Mouse (Mus musculus) midbrain, embryonic 13.5 days (tissue): Measurements from ENCODE around the gene Commd9. TPM values are rescaled to one million over a fixed set of nuclear protein-coding genes. Genes with fewer than 3 reads are reported as not detected.
A peak's percentile ranks its signal among the peaks of the same experiment; 100 is the strongest.

Experiments
- ATAC-seq: fragments of 200-750 bp; cut with Nextera tagmentation; 2 replicates; pipeline ENCODE4 v1.8.0; 2017; ENCODE audit warnings: mild to moderate bottlenecking, moderate TSS enrichment, moderate library complexity
- H3K27ac ChIP-seq: fragments of 300-500 bp; sonication (generic); 2 replicates; pipeline ENCODE4 v1.5.1; 2015; ENCODE audit warnings: inconsistent platforms, mild to moderate bottlenecking, moderate library complexity
- H3K27me3 ChIP-seq: fragments of 300-500 bp; sonication (generic); 2 replicates; pipeline ENCODE4 v1.6.1; 2015; ENCODE audit warnings: mild to moderate bottlenecking, inconsistent platforms
- H3K36me3 ChIP-seq: fragments of 300-500 bp; sonication (generic); 2 replicates; pipeline ENCODE4 v1.6.1; 2015; ENCODE audit warnings: mild to moderate bottlenecking, inconsistent platforms
- H3K4me1 ChIP-seq: fragments of 300-500 bp; sonication (generic); replicated peaks from 2 replicates; pipeline ENCODE4 v1.6.1; 2015; ENCODE audit warnings: inconsistent platforms
- H3K4me2 ChIP-seq: fragments of 300-500 bp; sonication (generic); replicated peaks from 2 replicates; pipeline ENCODE4 v1.6.1; 2015; ENCODE audit warnings: moderate library complexity, mild to moderate bottlenecking, inconsistent platforms
- H3K4me3 ChIP-seq: fragments of 300-500 bp; sonication (generic); replicated peaks from 2 replicates; pipeline ENCODE4 v1.5.1; 2015; ENCODE audit warnings: mild to moderate bottlenecking, inconsistent platforms
- H3K9ac ChIP-seq: fragments of 300-500 bp; sonication (generic); replicated peaks from 2 replicates; pipeline ENCODE4 v1.6.1; 2015; ENCODE audit warnings: mild to moderate bottlenecking, inconsistent platforms
- H3K9me3 ChIP-seq: fragments of 300-500 bp; sonication (generic); 2 replicates; pipeline ENCODE4 v1.6.1; 2016; ENCODE audit warnings: mild to moderate bottlenecking, inconsistent platforms
- WGBS: fragments of 180-500 bp; shearing (Covaris S2); methylation state at CpG from one replicate; pipeline ENCODE4 v1.1.7; 2015; 5-methylcytosine and 5-hydroxymethylcytosine counted together
- polyA plus RNA-seq: library from polyadenylated mRNA; unstranded; fragments of >200 nt; fragmentation: Nextera tagmentation; extraction: Ambion mirVana; gene quantifications from 2 replicates; pipeline ENCODE4 v1.2.1, GENCODE M21; 2015

Gene Commd9
- 103 and 106 TPM in 2 replicates for polyA plus RNA-seq

GRCm38 (mm10) chr2:101885768-101886438 is at the start of gene Commd9:
Gene Commd9 (plus strand): TSS chr2:101886247.
- ATAC-seq: peak; percentile 97
- peaks cover 23% of the 10 kb centered on the region for H3K4me1 ChIP-seq
- H3K4me2 ChIP-seq: peak within 1 kb of the TSS; percentile 78
- H3K9me3 ChIP-seq: no peaks in the 10 kb centered on the region
- H3K27ac ChIP-seq: peak within 1 kb of the TSS; percentile 60
- peak within 1 kb of the TSS; percentile 82 for H3K9ac ChIP-seq
- peak within 1 kb of the TSS; percentile 79 for H3K4me3 ChIP-seq
- H3K27me3 ChIP-seq: no peaks in the 10 kb centered on the region
- H3K36me3 ChIP-seq: no peaks in the 10 kb centered on the region
- 12% methylated on average over 22 of the region's 22 CpGs for WGBS

GRCm38 (mm10) chr2:101842756-101843155 is 43.3 kb upstream of the Commd9 start:
- Histone ChIP-seq H3K4me3 (no peak overlapping the region), H3K9me3 (no peaks in the 10 kb centered on the region), H3K4me1 (no peaks in the 10 kb centered on the region), H3K9ac (no peak overlapping the region), H3K27ac (no peak overlapping the region), H3K4me2 (no peak overlapping the region), H3K27me3 (no peaks in the 10 kb centered on the region), H3K36me3 (no peaks in the 10 kb centered on the region)
- 86% methylated on average over 7 of the region's 7 CpGs for WGBS
- ATAC-seq: no peak

GRCm38 (mm10) chr2:101854792-101855191 is 31.3 kb upstream of the Commd9 start:
- Histone ChIP-seq H3K4me1 (no peaks in the 10 kb centered on the region), H3K4me2 (no peak overlapping the region), H3K36me3 (no peaks in the 10 kb centered on the region), H3K27me3 (no peaks in the 10 kb centered on the region), H3K27ac (no peak overlapping the region), H3K9ac (no peak overlapping the region), H3K9me3 (no peaks in the 10 kb centered on the region), H3K4me3 (no peak overlapping the region)
- 75% methylated on average over 7 of the region's 7 CpGs for WGBS
- ATAC-seq: no peak

- H3K4me2 ChIP-seq: no peak overlapping the region
- no peaks in the 10 kb centered on the region for H3K27me3 ChIP-seq
- ATAC-seq: no peak
- H3K36me3 ChIP-seq: no peaks in the 10 kb centered on the region
- H3K4me3 ChIP-seq: no peak overlapping the region
- no peak overlapping the region for H3K27ac ChIP-seq
- no peak overlapping the region for H3K9ac ChIP-seq
- no peaks in the 10 kb centered on the region for H3K4me1 ChIP-seq
- no peaks in the 10 kb centered on the region for H3K9me3 ChIP-seq
- 87% methylated on average over 9 of the region's 9 CpGs for WGBS
Measured at GRCm38 (mm10) chr2:101856174-101856573, 29.9 kb upstream of the Commd9 start.

GRCm38 (mm10) chr2:101860920-101861485 is 25.0 kb upstream of the Commd9 start:
- H3K4me1 ChIP-seq: no peaks in the 10 kb centered on the region
- 89% methylated on average over 3 of the region's 3 CpGs for WGBS
- ATAC-seq: no peak
- H3K9ac ChIP-seq: no peak overlapping the region
- H3K27me3 ChIP-seq: no peaks in the 10 kb centered on the region
- H3K4me3 ChIP-seq: no peak overlapping the region
- no peaks in the 10 kb centered on the region for H3K9me3 ChIP-seq
- H3K4me2 ChIP-seq: no peak overlapping the region
- H3K36me3 ChIP-seq: no peaks in the 10 kb centered on the region
- H3K27ac ChIP-seq: no peak overlapping the region

- Histone ChIP-seq H3K27ac (no peak overlapping the region), H3K9ac (no peak overlapping the region), H3K4me3 (no peak overlapping the region), H3K4me2 (no peak overlapping the region), H3K4me1 (no peaks in the 10 kb centered on the region), H3K9me3 (no peaks in the 10 kb centered on the region), H3K36me3 (no peaks in the 10 kb centered on the region), H3K27me3 (no peaks in the 10 kb centered on the region)
- ATAC-seq: no peak
- 82% methylated on average over 15 of the region's 15 CpGs for WGBS
Measured at GRCm38 (mm10) chr2:101862219-101863123, 23.6 kb upstream of the Commd9 start.

- no peak overlapping the region for H3K4me2 ChIP-seq
- no peak overlapping the region for H3K4me3 ChIP-seq
- ATAC-seq: no peak
- 89% methylated on average over 4 of the region's 4 CpGs for WGBS
- no peaks in the 10 kb centered on the region for H3K9me3 ChIP-seq
- no peaks in the 10 kb centered on the region for H3K4me1 ChIP-seq
- no peaks in the 10 kb centered on the region for H3K27me3 ChIP-seq
- no peak overlapping the region for H3K27ac ChIP-seq
- no peak overlapping the region for H3K9ac ChIP-seq
- no peaks in the 10 kb centered on the region for H3K36me3 ChIP-seq
Measured at GRCm38 (mm10) chr2:101868683-101869082, 17.4 kb upstream of the Commd9 start.

GRCm38 (mm10) chr2:101871179-101871578 is 14.9 kb upstream of the Commd9 start:
- Histone ChIP-seq H3K36me3 (no peaks in the 10 kb centered on the region), H3K9ac (no peak overlapping the region), H3K4me2 (no peak overlapping the region), H3K4me3 (no peak overlapping the region), H3K4me1 (no peaks in the 10 kb centered on the region), H3K27ac (no peak overlapping the region), H3K27me3 (no peaks in the 10 kb centered on the region), H3K9me3 (no peaks in the 10 kb centered on the region)
- no peak for ATAC-seq
- WGBS: 31% methylated on average over 14 of the region's 14 CpGs

GRCm38 (mm10) chr2:101881471-101882162 is 4.4 kb upstream of the Commd9 start:
- H3K9me3 ChIP-seq: no peaks in the 10 kb centered on the region
- 92% methylated on average over 9 of the region's 9 CpGs for WGBS

GRCm38 (mm10) chr2:101882998-101883397 is 3.0 kb upstream of the Commd9 start, which contains the start of gene Prr5l:
Gene Prr5l (minus strand): TSS chr2:101883027.
- 29% methylated on average over 3 of the region's 3 CpGs for WGBS
- Histone ChIP-seq H3K9me3 (no peaks in the 10 kb centered on the region), H3K4me1 (peaks cover 16% of the 10 kb centered on the region), H3K9ac (no peak within 1 kb of the TSS), H3K4me3 (no peak within 1 kb of the TSS), H3K4me2 (no peak within 1 kb of the TSS), H3K27me3 (no peaks in the 10 kb centered on the region), H3K27ac (no peak within 1 kb of the TSS), H3K36me3 (no peaks in the 10 kb centered on the region)
- no peak for ATAC-seq

More at GRCm38 (mm10) chr2:101881471-101882162, 4.4 kb upstream of the Commd9 start:
- peaks cover 2% of the 10 kb centered on the region for H3K4me1 ChIP-seq
- no peak for ATAC-seq
- H3K9ac ChIP-seq: no peak overlapping the region
- H3K36me3 ChIP-seq: no peaks in the 10 kb centered on the region
- 0 out of 2 replicates have a peak, but pooled peaks cover 3% of the 10 kb centered on the region for H3K27me3 ChIP-seq
- no peak overlapping the region for H3K4me3 ChIP-seq
- H3K4me2 ChIP-seq: no peak overlapping the region
- H3K27ac ChIP-seq: no peak overlapping the region

- H3K27me3 ChIP-seq: no peaks in the 10 kb centered on the region
- H3K4me2 ChIP-seq: no peak overlapping the region
- WGBS: 97% methylated on average over 2 of the region's 2 CpGs
- H3K9me3 ChIP-seq: no peaks in the 10 kb centered on the region
- no peaks in the 10 kb centered on the region for H3K36me3 ChIP-seq
- H3K4me1 ChIP-seq: peaks cover 18% of the 10 kb centered on the region
- no peak overlapping the region for H3K4me3 ChIP-seq
- no peak for ATAC-seq
- no peak overlapping the region for H3K27ac ChIP-seq
- H3K9ac ChIP-seq: no peak overlapping the region
Measured at GRCm38 (mm10) chr2:101884286-101884685, 1.8 kb upstream of the Commd9 start.
